Mouse (Mus musculus): ENCODE measurements at regions not wholly inside any gene's neighbourhood (a gene's known extent, or its start where the extent isn't known, plus 50 kb on each side); places are given as distances from the start of the nearest gene placed in this dataset.

- no peak for ATAC-seq (ENCODE audit: low TSS enrichment)
Observed at GRCm38 (mm10) chr3:21961091-21961490, 115.4 kb upstream of the Tbl1xr1 start.

GRCm38 (mm10) chr3:21961746-21962145, 114.7 kb upstream of the Tbl1xr1 start:
- ATAC-seq (ENCODE audit: low TSS enrichment) = no peak

- no peak for ATAC-seq (ENCODE audit: low TSS enrichment)
Observed at GRCm38 (mm10) chr3:21962360-21962782, 114.1 kb upstream of the Tbl1xr1 start.

GRCm38 (mm10) chr3:21962921-21963732, 113.3 kb upstream of the Tbl1xr1 start:
- ATAC-seq (ENCODE audit: low TSS enrichment) = no peak

- ATAC-seq (ENCODE audit: low TSS enrichment) = no peak
Observed at GRCm38 (mm10) chr3:21963733-21964351, 112.6 kb upstream of the Tbl1xr1 start.

GRCm38 (mm10) chr3:21964438-21964837, 112.0 kb upstream of the Tbl1xr1 start:
- no peak for ATAC-seq (ENCODE audit: low TSS enrichment)

- ATAC-seq (ENCODE audit: low TSS enrichment) = no peak
Observed at GRCm38 (mm10) chr3:21965556-21965955, 110.9 kb upstream of the Tbl1xr1 start.

- ATAC-seq (ENCODE audit: low TSS enrichment) = no peak
Observed at GRCm38 (mm10) chr3:21971731-21972130, 104.7 kb upstream of the Tbl1xr1 start.

GRCm38 (mm10) chr3:21973153-21973552, 103.3 kb upstream of the Tbl1xr1 start:
- no peak for ATAC-seq (ENCODE audit: low TSS enrichment)

- ATAC-seq (ENCODE audit: low TSS enrichment) = no peak
Observed at GRCm38 (mm10) chr3:21973681-21974080, 102.8 kb upstream of the Tbl1xr1 start.

- ATAC-seq (ENCODE audit: low TSS enrichment) = no peak
Observed at GRCm38 (mm10) chr3:21974766-21975165, 101.7 kb upstream of the Tbl1xr1 start.

- no peak for ATAC-seq (ENCODE audit: low TSS enrichment)
Observed at GRCm38 (mm10) chr3:21977775-21978174, 98.7 kb upstream of the Tbl1xr1 start.

- ATAC-seq (ENCODE audit: low TSS enrichment) = no peak
Observed at GRCm38 (mm10) chr3:21982991-21983390, 93.5 kb upstream of the Tbl1xr1 start.

- peak; percentile 75 for ATAC-seq (ENCODE audit: low TSS enrichment)
Observed at GRCm38 (mm10) chr3:21983993-21984725, 92.3 kb upstream of the Tbl1xr1 start.

- ATAC-seq (ENCODE audit: low TSS enrichment) = no peak
Observed at GRCm38 (mm10) chr3:21984807-21985206, 91.6 kb upstream of the Tbl1xr1 start.

GRCm38 (mm10) chr3:21986164-21986892, 90.1 kb upstream of the Tbl1xr1 start:
- ATAC-seq (ENCODE audit: low TSS enrichment) = no peak

GRCm38 (mm10) chr3:21986893-21987250, 89.6 kb upstream of the Tbl1xr1 start:
- no peak for ATAC-seq (ENCODE audit: low TSS enrichment)

- peak; percentile 18 for ATAC-seq (ENCODE audit: low TSS enrichment)
Observed at GRCm38 (mm10) chr3:21987455-21988009, 88.9 kb upstream of the Tbl1xr1 start.

GRCm38 (mm10) chr3:21988010-21988531, 88.4 kb upstream of the Tbl1xr1 start:
- ATAC-seq (ENCODE audit: low TSS enrichment) = peak; percentile 80

GRCm38 (mm10) chr3:21990526-21990925, 85.9 kb upstream of the Tbl1xr1 start:
- ATAC-seq (ENCODE audit: low TSS enrichment) = no peak

- ATAC-seq (ENCODE audit: low TSS enrichment) = no peak
Observed at GRCm38 (mm10) chr3:21991681-21992152, 84.7 kb upstream of the Tbl1xr1 start.

Measured in frontal cortex, adult (tissue).